Mouse (Mus musculus): ENCODE measurements around the gene Gid4. TPM values are rescaled to one million over a fixed set of nuclear protein-coding genes. Genes with fewer than 3 reads are reported as not detected.
A peak's percentile ranks its signal among the peaks of the same experiment; 100 is the strongest.
"Not testable (repeated sequence)": the region's sequence is repeated elsewhere in the genome, so short reads cannot be mapped to it uniquely, and the experiment has no call there.

Gene Gid4
- polyA plus RNA-seq, 1 experiment from 2014 or later: 33.4 TPM

- H3K27me3 ChIP-seq (ENCODE audit: control insufficient read depth, insufficient read depth, low read length): no peaks in the 10 kb centered on the region
- H3K9me3 ChIP-seq (ENCODE audit: control insufficient read depth, low read length): no peaks in the 10 kb centered on the region
- peak overlapping the region; percentile 95 for H3K4me3 ChIP-seq (ENCODE audit: low read length)
- H3K9ac ChIP-seq (ENCODE audit: low read depth, low read length): peak overlapping the region; percentile 95
- 8% methylated on average over 6 of the region's 6 CpGs for WGBS
- no peaks in the 10 kb centered on the region for H3K36me3 ChIP-seq (ENCODE audit: control insufficient read depth, insufficient read depth, low read length)
- 0 out of 2 replicates have a peak overlapping the region, but pooled peaks have one; percentile 85 for H3K27ac ChIP-seq (ENCODE audit: low read depth, low read length)
- peaks cover 19% of the 10 kb centered on the region for H3K4me1 ChIP-seq (ENCODE audit: control insufficient read depth, insufficient read depth, low read length)
- peak overlapping the region; percentile 95 for H3K4me2 ChIP-seq (replicated peaks; ENCODE audit: low read depth, low read length)
- no peak for ATAC-seq (ENCODE audit: low FRiP score, low TSS enrichment)
Measured at GRCm38 (mm10) chr11:60418473-60418803, 1.5 kb downstream of the Gid4 start.

GRCm38 (mm10) chr11:60422046-60422668 lies 5.2 kb downstream of the Gid4 start:
- 65% methylated on average over 5 of the region's 6 CpGs for WGBS
- H3K27ac ChIP-seq (ENCODE audit: low read depth, low read length): no peak overlapping the region
- H3K4me1 ChIP-seq (ENCODE audit: control insufficient read depth, insufficient read depth, low read length): peaks cover 10% of the 10 kb centered on the region
- H3K9me3 ChIP-seq (ENCODE audit: control insufficient read depth, low read length): no peaks in the 10 kb centered on the region
- no peak overlapping the region for H3K9ac ChIP-seq (ENCODE audit: low read depth, low read length)
- no peak for ATAC-seq (ENCODE audit: low FRiP score, low TSS enrichment)
- H3K4me3 ChIP-seq (ENCODE audit: low read length): no peak overlapping the region
- peaks cover 7% of the 10 kb centered on the region; the same call in 1 of the 2 replicates for H3K36me3 ChIP-seq (ENCODE audit: control insufficient read depth, insufficient read depth, low read length)
- no peaks in the 10 kb centered on the region for H3K27me3 ChIP-seq (ENCODE audit: control insufficient read depth, insufficient read depth, low read length)
- H3K4me2 ChIP-seq (replicated peaks; ENCODE audit: low read depth, low read length): no peak overlapping the region

- ATAC-seq (ENCODE audit: low FRiP score, low TSS enrichment): no peak
- no peak overlapping the region for H3K27ac ChIP-seq (ENCODE audit: low read depth, low read length)
- peaks cover 16% of the 10 kb centered on the region; the same call in 1 of the 2 replicates for H3K36me3 ChIP-seq (ENCODE audit: control insufficient read depth, insufficient read depth, low read length)
- H3K4me3 ChIP-seq (ENCODE audit: low read length): no peak overlapping the region
- H3K4me1 ChIP-seq (ENCODE audit: control insufficient read depth, insufficient read depth, low read length): peaks cover 10% of the 10 kb centered on the region
- no peak overlapping the region for H3K9ac ChIP-seq (ENCODE audit: low read depth, low read length)
- no peak overlapping the region for H3K4me2 ChIP-seq (replicated peaks; ENCODE audit: low read depth, low read length)
- 81% methylated on average over 1 of the region's 1 CpGs for WGBS
- H3K9me3 ChIP-seq (ENCODE audit: control insufficient read depth, low read length): no peaks in the 10 kb centered on the region
- no peaks in the 10 kb centered on the region for H3K27me3 ChIP-seq (ENCODE audit: control insufficient read depth, insufficient read depth, low read length)
Measured at GRCm38 (mm10) chr11:60423006-60423405, 6.1 kb downstream of the Gid4 start.

- no peak overlapping the region for H3K27ac ChIP-seq (ENCODE audit: low read depth, low read length)
- no peaks in the 10 kb centered on the region for H3K9me3 ChIP-seq (ENCODE audit: control insufficient read depth, low read length)
- ATAC-seq (ENCODE audit: low FRiP score, low TSS enrichment): no peak
- H3K27me3 ChIP-seq (ENCODE audit: control insufficient read depth, insufficient read depth, low read length): no peaks in the 10 kb centered on the region
- H3K9ac ChIP-seq (ENCODE audit: low read depth, low read length): no peak overlapping the region
- H3K36me3 ChIP-seq (ENCODE audit: control insufficient read depth, insufficient read depth, low read length): peaks cover 26% of the 10 kb centered on the region; the same call in 1 of the 2 replicates
- WGBS: 83% methylated on average over 1 of the region's 1 CpGs
- no peaks in the 10 kb centered on the region for H3K4me1 ChIP-seq (ENCODE audit: control insufficient read depth, insufficient read depth, low read length)
- H3K4me3 ChIP-seq (ENCODE audit: low read length): no peak overlapping the region
- no peak overlapping the region for H3K4me2 ChIP-seq (replicated peaks; ENCODE audit: low read depth, low read length)
Measured at GRCm38 (mm10) chr11:60426417-60426816, 9.5 kb downstream of the Gid4 start.

GRCm38 (mm10) chr11:60427628-60428027 lies 10.7 kb downstream of the Gid4 start:
- 89% methylated on average over 3 of the region's 3 CpGs for WGBS
- no peak for ATAC-seq (ENCODE audit: low FRiP score, low TSS enrichment)
- H3K27ac ChIP-seq (ENCODE audit: low read depth, low read length): no peak overlapping the region
- no peak overlapping the region for H3K4me3 ChIP-seq (ENCODE audit: low read length)
- peaks cover 37% of the 10 kb centered on the region for H3K36me3 ChIP-seq (ENCODE audit: control insufficient read depth, insufficient read depth, low read length)
- no peak overlapping the region for H3K9ac ChIP-seq (ENCODE audit: low read depth, low read length)
- H3K9me3 ChIP-seq (ENCODE audit: control insufficient read depth, low read length): no peaks in the 10 kb centered on the region
- H3K4me2 ChIP-seq (replicated peaks; ENCODE audit: low read depth, low read length): no peak overlapping the region
- no peaks in the 10 kb centered on the region for H3K27me3 ChIP-seq (ENCODE audit: control insufficient read depth, insufficient read depth, low read length)
- H3K4me1 ChIP-seq (ENCODE audit: control insufficient read depth, insufficient read depth, low read length): no peaks in the 10 kb centered on the region

- H3K4me3 ChIP-seq (ENCODE audit: low read length): no peak overlapping the region
- H3K4me1 ChIP-seq (ENCODE audit: control insufficient read depth, insufficient read depth, low read length): no peaks in the 10 kb centered on the region
- H3K4me2 ChIP-seq (replicated peaks; ENCODE audit: low read depth, low read length): no peak overlapping the region
- no peaks in the 10 kb centered on the region for H3K27me3 ChIP-seq (ENCODE audit: control insufficient read depth, insufficient read depth, low read length)
- no peak for ATAC-seq (ENCODE audit: low FRiP score, low TSS enrichment)
- no peaks in the 10 kb centered on the region for H3K9me3 ChIP-seq (ENCODE audit: control insufficient read depth, low read length)
- no peak overlapping the region for H3K27ac ChIP-seq (ENCODE audit: low read depth, low read length)
- H3K9ac ChIP-seq (ENCODE audit: low read depth, low read length): no peak overlapping the region
- H3K36me3 ChIP-seq (ENCODE audit: control insufficient read depth, insufficient read depth, low read length): peaks cover 69% of the 10 kb centered on the region
Measured at GRCm38 (mm10) chr11:60433501-60433900, 16.6 kb downstream of the Gid4 start.

- no peak for ATAC-seq (ENCODE audit: low FRiP score, low TSS enrichment)
- no peaks in the 10 kb centered on the region for H3K4me1 ChIP-seq (ENCODE audit: control insufficient read depth, insufficient read depth, low read length)
- H3K9ac ChIP-seq (ENCODE audit: low read depth, low read length): no peak overlapping the region
- H3K4me3 ChIP-seq (ENCODE audit: low read length): no peak overlapping the region
- H3K27ac ChIP-seq (ENCODE audit: low read depth, low read length): no peak overlapping the region
- H3K4me2 ChIP-seq (replicated peaks; ENCODE audit: low read depth, low read length): no peak overlapping the region
- 94% methylated on average over 1 of the region's 1 CpGs for WGBS
- peaks cover 67% of the 10 kb centered on the region for H3K36me3 ChIP-seq (ENCODE audit: control insufficient read depth, insufficient read depth, low read length)
- no peaks in the 10 kb centered on the region for H3K9me3 ChIP-seq (ENCODE audit: control insufficient read depth, low read length)
- H3K27me3 ChIP-seq (ENCODE audit: control insufficient read depth, insufficient read depth, low read length): no peaks in the 10 kb centered on the region
Measured at GRCm38 (mm10) chr11:60435133-60435532, 18.2 kb downstream of the Gid4 start.

GRCm38 (mm10) chr11:60436618-60437017 lies 19.7 kb downstream of the Gid4 start:
- Histone ChIP-seq H3K4me3 (ENCODE audit: low read length) (no peak overlapping the region), H3K4me1 (ENCODE audit: control insufficient read depth, insufficient read depth, low read length) (no peaks in the 10 kb centered on the region), H3K27ac (ENCODE audit: low read depth, low read length) (no peak overlapping the region), H3K27me3 (ENCODE audit: control insufficient read depth, insufficient read depth, low read length) (no peaks in the 10 kb centered on the region), H3K36me3 (ENCODE audit: control insufficient read depth, insufficient read depth, low read length) (peaks cover 64% of the 10 kb centered on the region), H3K4me2 (replicated peaks; ENCODE audit: low read depth, low read length) (no peak overlapping the region), H3K9ac (ENCODE audit: low read depth, low read length) (no peak overlapping the region), H3K9me3 (ENCODE audit: control insufficient read depth, low read length) (no peaks in the 10 kb centered on the region)
- WGBS: 89% methylated on average over 3 of the region's 3 CpGs
- ATAC-seq (ENCODE audit: low FRiP score, low TSS enrichment): no peak

- not testable (repeated sequence) for H3K27me3 ChIP-seq (ENCODE audit: control insufficient read depth, insufficient read depth, low read length); H3K4me1 ChIP-seq (ENCODE audit: control insufficient read depth, insufficient read depth, low read length); H3K27ac ChIP-seq (ENCODE audit: low read depth, low read length); H3K4me3 ChIP-seq (ENCODE audit: low read length); ATAC-seq (ENCODE audit: low FRiP score, low TSS enrichment); H3K9ac ChIP-seq (ENCODE audit: low read depth, low read length); H3K4me2 ChIP-seq (replicated peaks; ENCODE audit: low read depth, low read length); H3K9me3 ChIP-seq (ENCODE audit: control insufficient read depth, low read length)
- 35% methylated on average over 1 of the region's 1 CpGs for WGBS
- H3K36me3 ChIP-seq (ENCODE audit: control insufficient read depth, insufficient read depth, low read length): peaks cover 68% of the 10 kb centered on the region
Measured at GRCm38 (mm10) chr11:60439621-60440020, 22.7 kb downstream of the Gid4 start.
